Mouse (Mus musculus) ES-E14 (cell line): ENCODE measurements around the gene Sox5. TPM values are rescaled to one million over a fixed set of nuclear protein-coding genes. Genes with fewer than 3 reads are reported as not detected.
A peak's percentile ranks its signal among the peaks of the same experiment; 100 is the strongest.

Experiments used
- DNase-seq: peaks from one replicate; pipeline ENCODE4 v3.0.0-alpha.2; 2013; ENCODE audit warnings: low read depth, low spot score
- H3K27ac ChIP-seq: 2 replicates; pipeline ENCODE4 v1.5.1; 2012; ENCODE audit warnings: low read depth, mild to moderate bottlenecking, low read length, moderate library complexity, mixed read lengths; ENCODE audit not compliant: poor library complexity, insufficient read depth, severe bottlenecking
- H3K36me3 ChIP-seq: 2 replicates; pipeline ENCODE4 v1.6.1; 2012; ENCODE audit warnings: mild to moderate bottlenecking, low read length, moderate library complexity, mixed read lengths; ENCODE audit not compliant: control insufficient read depth, poor library complexity, insufficient read depth, severe bottlenecking
- H3K4me1 ChIP-seq, 2 experiments: fragments of 150-350 bp in 1 of 2; sonication (generic) in 1 of 2; 2 replicates each; pipeline ENCODE4 v1.6.1; 2012; ENCODE audit warnings: low read length in 2 of 2, mild to moderate bottlenecking in 1 of 2, mixed read lengths in 1 of 2; ENCODE audit not compliant: control insufficient read depth in 2 of 2, insufficient read depth in 2 of 2, poor library complexity in 1 of 2
- H3K4me3 ChIP-seq, 2 experiments: fragments of 150-350 bp in 1 of 2; sonication (generic) in 1 of 2; 2 replicates each; pipeline ENCODE4 v1.5.1; 2012; ENCODE audit warnings: low read length in 2 of 2, low read depth in 1 of 2, mild to moderate bottlenecking in 1 of 2, mixed read lengths in 1 of 2; ENCODE audit not compliant: insufficient read depth in 1 of 2, poor library complexity in 1 of 2, severe bottlenecking in 1 of 2
- H3K9ac ChIP-seq: 2 replicates; pipeline ENCODE4 v1.6.1; 2012; ENCODE audit warnings: low read depth, mild to moderate bottlenecking, low read length, mixed read lengths; ENCODE audit not compliant: poor library complexity, insufficient read depth, severe bottlenecking
- H3K9me3 ChIP-seq: fragments of 150-350 bp; sonication (generic); 2 replicates; pipeline ENCODE4 v1.6.1; 2012; ENCODE audit warnings: low read depth, mild to moderate bottlenecking, low read length; ENCODE audit not compliant: control insufficient read depth, insufficient read depth
- CHD2 ChIP-seq: IDR thresholded peaks from 2 replicates; pipeline ENCODE4 v1.6.1; 2014; ENCODE audit warnings: mild to moderate bottlenecking, low read depth, low read length, inconsistent platforms
- HCFC1 ChIP-seq: IDR thresholded peaks from 2 replicates; pipeline ENCODE4 v1.6.1; 2012; ENCODE audit warnings: low read length, inconsistent platforms, borderline replicate concordance; ENCODE audit not compliant: insufficient read depth
- MAFK ChIP-seq: IDR thresholded peaks from 2 replicates; pipeline ENCODE4 v1.6.1; 2014; ENCODE audit warnings: mild to moderate bottlenecking, low read depth, low read length, inconsistent platforms; ENCODE audit not compliant: insufficient read depth
- ZC3H11A ChIP-seq: IDR thresholded peaks from 2 replicates; pipeline ENCODE4 v1.6.1; 2012; ENCODE audit warnings: low read depth, mild to moderate bottlenecking, inconsistent platforms, low read length, borderline replicate concordance
- ZNF384 ChIP-seq: IDR thresholded peaks from 2 replicates; pipeline ENCODE4 v1.6.1; 2012; ENCODE audit warnings: low read depth, low read length, inconsistent platforms
- in situ Hi-C, 2 experiments: fragments of 600-800 bp; cut with MboI; formaldehyde crosslinking; loops; one replicate each; pipeline ENCODE4 v1.15.1; 2025; ENCODE audit warnings: low sequenced_read_pairs in 2 of 2, inconsistent platforms in 1 of 2; ENCODE audit not compliant: unreplicated experiment in 2 of 2
- total RNA-seq: library from RNA; depleted of rRNA; stranded (reverse); fragments of 300-350 nt; gene quantifications from 2 replicates; pipeline ENCODE4 v1.2.3, GENCODE M21; 2012

Gene Sox5
- total RNA-seq, 1 experiment: 0.36 TPM

- H3K36me3 ChIP-seq: no peaks in the 10 kb centered on the region
- H3K4me1 ChIP-seq: peaks cover 10% of the 10 kb centered on the region in 2 experiments
- in situ Hi-C loops: no loop called here
- no peak overlapping the region for H3K4me3 ChIP-seq
- DNase-seq: no peak
- H3K27ac ChIP-seq: no peak overlapping the region
- TF ChIP-seq CHD2 (no peak), HCFC1 (no peak), MAFK (no peak), ZC3H11A (no peak), ZNF384 (no peak)
- H3K9ac ChIP-seq: no peak overlapping the region
- no peaks in the 10 kb centered on the region for H3K9me3 ChIP-seq
Observed at GRCm38 (mm10) chr6:144252191-144252718, 529.5 kb downstream of the Sox5 start.

DNA sequence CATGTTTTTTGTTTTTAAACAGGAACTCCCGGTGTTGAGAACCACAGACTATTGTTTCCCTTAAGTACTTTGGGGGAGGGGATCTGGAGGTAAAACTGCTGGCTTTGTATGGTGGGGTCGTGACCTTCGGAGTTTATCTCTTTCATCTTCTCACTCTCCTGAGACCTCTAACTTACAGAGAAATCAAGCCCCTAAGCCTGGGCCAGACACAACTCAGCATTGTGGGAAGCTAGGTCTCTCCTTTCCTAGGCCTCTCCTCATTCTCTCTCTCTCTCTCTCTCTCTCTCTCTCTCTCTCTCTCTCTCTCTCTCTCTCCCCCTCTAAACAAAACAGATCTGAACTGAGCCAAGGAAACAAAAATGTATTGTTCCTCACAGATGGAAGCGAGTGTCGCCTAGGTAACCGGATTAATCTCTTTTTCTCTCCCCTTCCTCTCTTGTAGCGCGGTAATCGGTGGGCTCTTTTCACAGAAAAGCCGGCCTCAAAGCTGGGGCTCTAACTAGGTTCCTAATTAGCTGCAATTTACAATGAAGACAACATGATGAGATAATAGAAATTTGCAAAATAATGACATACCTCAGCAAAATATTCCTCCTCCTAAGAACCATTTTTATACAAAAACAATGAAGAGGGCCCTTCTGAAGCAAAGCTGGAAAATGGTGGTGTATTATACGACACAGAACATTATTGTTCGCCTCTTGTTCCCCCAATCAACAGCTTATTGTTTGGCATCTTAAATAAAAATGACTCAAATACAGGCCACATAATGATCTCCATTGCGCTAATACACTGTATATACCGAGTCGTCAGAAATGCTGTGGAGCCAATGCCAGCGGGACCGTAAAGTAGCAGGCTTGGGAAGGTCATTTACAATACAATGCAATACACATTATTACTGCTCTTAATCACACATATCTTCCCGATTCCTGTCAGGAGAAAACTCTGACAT lies 530.3 kb downstream of the Sox5 start:
- Histone ChIP-seq H3K27ac (no peak overlapping the region), H3K9me3 (no peaks in the 10 kb centered on the region), H3K9ac (no peak overlapping the region), H3K4me1 (peaks cover 10% of the 10 kb centered on the region in 2 experiments), H3K4me3 (no peak overlapping the region; a peak in 1 of 4 replicates), H3K36me3 (no peaks in the 10 kb centered on the region)
- peak; percentile 77 for DNase-seq
- in situ Hi-C loops: no loop called here
- TF ChIP-seq ZNF384 (no peak), CHD2 (peak; percentile 46; the same call in 1 of the 2 replicates)

- Histone ChIP-seq H3K36me3 (no peaks in the 10 kb centered on the region), H3K4me3 (no peak overlapping the region; a peak in 1 of 4 replicates), H3K9ac (no peak overlapping the region), H3K27ac (peak overlapping the region; percentile 4; the same call in 1 of the 2 replicates), H3K9me3 (no peaks in the 10 kb centered on the region), H3K4me1 (peaks cover 10% of the 10 kb centered on the region in 2 experiments)
- in situ Hi-C loops: no loop called here
- TF ChIP-seq HCFC1 (no peak), CHD2 (no peak), ZC3H11A (no peak), ZNF384 (no peak), MAFK (no peak)
- peak; percentile 50 for DNase-seq
Observed at GRCm38 (mm10) chr6:144250625-144251181, 531.1 kb downstream of the Sox5 start.

DNA sequence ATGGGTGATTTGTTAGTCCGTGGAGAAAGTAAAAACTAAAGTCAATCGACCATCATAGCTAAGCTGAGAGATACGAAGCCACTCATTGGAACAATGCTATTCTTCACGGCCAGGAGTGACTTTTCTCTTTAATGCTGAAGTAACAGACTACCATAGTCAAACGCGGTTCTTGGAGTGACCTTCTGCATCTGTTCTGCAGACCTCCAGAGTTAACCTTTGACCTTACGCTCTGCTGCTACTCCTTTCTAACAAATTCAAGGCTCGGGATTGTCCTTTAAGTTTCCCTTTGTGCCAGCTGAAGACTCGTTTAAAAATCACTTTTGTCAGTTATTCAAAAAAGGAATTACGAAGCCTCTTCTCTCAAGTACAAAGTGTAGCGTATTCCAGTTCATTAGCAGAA lies 545.2 kb downstream of the Sox5 start:
- no peak for TF ChIP-seq CHD2
- no peak for TF ChIP-seq ZC3H11A
- no peak for TF ChIP-seq HCFC1
- TF ChIP-seq ZNF384: no peak
- no peak for TF ChIP-seq MAFK
- in situ Hi-C loops: no loop called here
- no peak overlapping the region for H3K27ac ChIP-seq
- no peak for DNase-seq
- no peak overlapping the region for H3K9ac ChIP-seq
- H3K4me1 ChIP-seq: no peaks in the 10 kb centered on the region
- no peaks in the 10 kb centered on the region for H3K36me3 ChIP-seq
- H3K9me3 ChIP-seq: no peaks in the 10 kb centered on the region
- H3K4me3 ChIP-seq: no peak overlapping the region
